Mouse (Mus musculus) heart, adult 18-20 months (tissue): ENCODE data around the gene Vps4b. TPM values are rescaled to one million over a fixed set of nuclear protein-coding genes. Genes with fewer than 3 reads are reported as not detected.

Experiments
- DNase-seq, 2 experiments: peaks; one replicate each; pipeline ENCODE4 v3.0.0; 2021 to 2022; ENCODE audit warnings: mixed read lengths in 1 of 2
- long read RNA-seq, 2 experiments: library from polyadenylated mRNA; stranded (forward); transcript quantifications; one replicate each; pipeline ENCODE4 v2.0.0; 2021
- total RNA-seq, 2 experiments: library from RNA; stranded (reverse); gene quantifications; 2 replicates each; pipeline ENCODE4 v1.2.3; 2021

Vps4b gene
- total RNA-seq = 10 to 100 TPM; 30.4 to 32.3 TPM
- long read RNA-seq, experiment 1, full-length matches to known transcripts = 22 of 24 reads
- long read RNA-seq, experiment 1, partial matches to known transcripts = 1 of 24 reads
- long read RNA-seq, experiment 1, other reads (novel, unspliced or antisense) = 1 of 24 reads
- long read RNA-seq, experiment 2, full-length matches to known transcripts = 9 of 11 reads
- long read RNA-seq, experiment 2, partial matches to known transcripts = 0 of 11 reads
- long read RNA-seq, experiment 2, other reads (novel, unspliced or antisense) = 2 of 11 reads

DNA sequence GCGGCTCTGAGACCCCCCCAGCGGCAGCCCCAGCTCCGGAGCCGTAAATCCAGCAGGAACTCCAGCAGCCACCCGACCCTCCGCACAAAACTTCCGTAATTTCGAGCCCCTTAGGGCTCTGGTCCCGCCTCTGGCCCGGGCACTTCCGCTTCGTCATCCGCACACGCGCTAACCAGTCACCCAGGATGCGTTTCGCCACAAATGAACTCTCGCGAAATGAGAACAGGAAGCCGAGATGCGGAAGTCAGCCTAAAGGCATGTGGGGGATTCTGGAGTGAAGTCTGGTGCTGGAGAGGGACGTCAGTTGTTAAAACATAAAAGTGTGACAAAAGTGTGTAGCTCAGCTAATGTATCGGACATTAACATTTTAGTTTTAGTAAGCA, at the start of gene Vps4b:
Vps4b (minus strand) TSS at position 187 of the 383 bp plus-strand sequence.
- peak; percentile 96 to 97 for DNase-seq

DNA sequence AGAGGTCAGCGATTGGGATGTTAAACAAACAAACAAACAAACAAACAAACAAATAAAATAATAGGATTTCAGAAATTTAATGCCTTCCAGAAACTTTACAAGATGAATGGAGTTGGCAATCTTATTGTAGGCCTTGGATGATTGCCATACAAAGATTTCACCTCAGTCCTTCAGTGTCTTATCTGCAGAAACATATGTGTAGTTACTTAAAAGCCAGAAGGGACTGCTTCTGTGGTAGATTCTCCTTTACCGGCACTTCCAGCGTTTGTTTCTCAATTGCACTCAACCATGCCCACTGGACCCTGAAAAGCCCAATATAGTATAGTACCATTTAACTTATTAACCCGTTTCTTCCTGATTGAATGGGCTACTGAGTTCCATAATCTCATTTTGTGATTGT, 32.3 kb upstream of the Vps4b start:
- no peak for DNase-seq

DNA sequence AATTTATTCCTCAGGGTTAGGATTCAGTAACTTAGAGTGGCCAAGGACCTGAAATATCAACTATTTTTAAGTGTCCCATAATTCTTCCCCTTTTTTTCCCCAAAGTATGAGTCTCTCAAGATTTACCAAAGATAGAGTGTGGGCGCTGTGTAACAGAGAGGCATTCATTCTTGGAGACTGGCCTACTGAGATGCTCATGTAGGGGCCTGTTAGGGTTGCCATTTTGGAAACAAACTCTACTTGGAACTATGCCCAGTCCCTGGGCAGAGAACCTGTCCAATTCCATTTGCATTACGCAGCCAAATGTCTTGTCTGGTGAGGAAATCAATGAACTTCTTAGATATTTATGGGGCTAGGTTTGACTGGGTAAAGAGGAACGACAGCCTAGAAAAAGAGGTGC, 25.8 kb upstream of the Vps4b start:
- DNase-seq = peak; percentile 7 to 10

DNA sequence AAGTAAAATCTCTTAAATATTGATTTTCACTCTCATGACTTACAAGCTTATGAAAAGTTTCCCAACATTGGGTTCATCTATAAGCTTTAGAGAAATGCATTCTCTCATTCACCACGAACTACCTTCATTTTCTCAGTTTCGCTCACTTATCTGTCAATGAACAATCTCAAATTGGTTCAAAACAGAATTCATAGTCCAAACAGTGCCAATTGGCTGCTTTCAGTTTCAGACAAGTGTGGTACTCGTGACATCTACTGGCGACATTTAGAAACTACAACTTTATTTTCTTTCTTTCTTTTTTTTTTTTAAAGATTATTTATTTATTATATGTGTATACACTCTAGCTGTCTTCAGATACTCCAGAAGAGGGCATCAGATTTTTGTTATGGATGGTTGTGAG, 21.8 kb upstream of the Vps4b start:
- peak in 1 of 2 experiments; percentile 43 for DNase-seq

DNA sequence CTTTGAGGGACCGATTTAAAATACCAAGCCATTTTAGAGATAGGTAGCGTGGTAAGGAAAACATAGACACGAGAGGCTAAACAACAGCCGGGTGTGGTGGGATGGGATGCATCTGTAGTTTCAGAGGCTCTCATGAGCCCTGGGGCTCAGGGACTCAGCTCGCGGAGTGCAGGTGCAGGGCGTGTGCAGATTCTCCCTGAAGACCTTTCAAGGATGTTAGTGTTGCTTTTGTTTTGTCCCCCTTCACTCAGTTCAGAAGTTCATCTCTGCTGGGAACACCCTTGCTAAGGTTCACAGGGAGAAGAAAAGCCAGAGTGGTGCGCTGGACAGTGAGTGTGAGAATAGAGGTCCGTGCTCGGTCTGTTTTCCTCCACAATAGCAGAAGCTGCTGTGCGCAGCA, 20.2 kb upstream of the Vps4b start:
- no peak for DNase-seq

DNA sequence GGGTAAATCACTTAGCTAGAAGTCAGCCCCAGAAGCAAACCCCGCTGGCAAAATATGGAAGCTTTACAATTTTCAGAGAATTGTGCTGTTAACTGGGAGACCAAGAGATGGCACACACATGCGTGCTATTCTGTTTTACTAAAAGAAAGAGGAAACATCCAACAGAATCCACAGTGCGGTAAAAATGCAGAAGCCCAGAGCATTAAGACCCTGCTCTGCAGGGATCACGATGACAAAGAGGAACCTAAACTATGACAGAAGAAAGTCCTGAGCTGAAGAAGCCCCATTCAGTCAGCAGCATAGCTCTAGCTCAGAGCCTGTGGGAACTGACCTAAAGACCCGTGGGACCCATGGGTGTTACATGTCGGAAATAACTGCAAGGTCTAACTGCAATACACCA, 18.7 kb upstream of the Vps4b start:
- peak in 1 of 2 experiments; percentile 12 for DNase-seq

DNA sequence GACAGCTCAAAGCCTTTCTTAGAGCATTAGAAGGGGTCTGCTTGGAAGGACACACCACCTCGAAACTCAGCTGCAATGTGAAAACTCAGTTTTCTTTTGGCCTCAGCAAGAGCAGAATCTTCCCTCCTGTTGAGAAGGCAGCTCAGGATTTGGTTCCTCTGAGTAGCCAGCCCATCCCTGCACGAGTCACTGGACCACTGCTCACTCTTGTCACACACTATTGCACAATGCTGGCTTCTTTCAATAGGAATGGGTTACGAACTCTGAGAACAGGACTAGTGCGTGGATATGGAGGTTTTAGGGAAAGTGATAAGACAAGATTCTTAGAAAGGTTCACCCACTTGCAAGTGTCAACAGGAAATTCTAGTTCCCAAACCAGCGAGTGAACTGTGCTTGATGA, 18.3 kb upstream of the Vps4b start:
- no peak for DNase-seq

DNA sequence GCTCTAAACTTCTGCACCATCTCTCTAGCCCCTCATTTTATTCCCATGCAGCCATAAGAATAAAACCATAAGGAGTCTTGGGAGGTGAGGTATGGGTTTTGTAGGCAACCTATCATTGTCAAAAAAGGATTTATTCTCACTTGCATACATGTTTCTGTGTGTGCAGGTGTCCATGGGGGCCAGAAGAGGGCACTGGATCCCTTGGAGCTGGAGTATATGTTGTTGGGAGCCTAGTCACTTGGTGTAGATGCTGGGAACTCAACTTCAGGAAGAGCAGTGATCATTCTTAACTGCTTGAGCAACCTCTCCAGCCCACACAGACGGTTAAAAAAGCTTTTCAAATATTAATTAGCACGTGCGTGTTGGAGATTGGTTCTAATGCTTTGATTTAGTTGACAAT, 3.4 kb upstream of the Vps4b start:
- no peak for DNase-seq

DNA sequence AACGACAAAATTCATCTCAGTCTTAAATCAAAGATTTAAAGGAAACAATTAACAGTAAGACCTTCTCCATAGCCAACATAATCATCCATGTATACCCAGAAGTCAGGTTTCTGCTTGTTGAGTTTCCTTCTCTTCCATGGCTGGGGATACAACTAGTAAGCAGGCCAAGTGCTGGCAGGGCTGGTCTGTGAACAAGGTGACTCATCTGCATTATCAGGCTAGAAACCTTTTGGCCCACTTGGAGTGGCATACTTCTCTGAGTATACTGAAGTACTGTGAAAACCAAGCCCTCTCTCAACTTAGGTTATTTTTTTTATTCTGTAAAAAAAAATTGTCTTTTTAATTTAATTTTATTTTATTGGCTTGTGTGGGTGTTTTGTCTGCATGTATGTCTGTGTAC, 2.9 kb upstream of the Vps4b start:
- no peak for DNase-seq

DNA sequence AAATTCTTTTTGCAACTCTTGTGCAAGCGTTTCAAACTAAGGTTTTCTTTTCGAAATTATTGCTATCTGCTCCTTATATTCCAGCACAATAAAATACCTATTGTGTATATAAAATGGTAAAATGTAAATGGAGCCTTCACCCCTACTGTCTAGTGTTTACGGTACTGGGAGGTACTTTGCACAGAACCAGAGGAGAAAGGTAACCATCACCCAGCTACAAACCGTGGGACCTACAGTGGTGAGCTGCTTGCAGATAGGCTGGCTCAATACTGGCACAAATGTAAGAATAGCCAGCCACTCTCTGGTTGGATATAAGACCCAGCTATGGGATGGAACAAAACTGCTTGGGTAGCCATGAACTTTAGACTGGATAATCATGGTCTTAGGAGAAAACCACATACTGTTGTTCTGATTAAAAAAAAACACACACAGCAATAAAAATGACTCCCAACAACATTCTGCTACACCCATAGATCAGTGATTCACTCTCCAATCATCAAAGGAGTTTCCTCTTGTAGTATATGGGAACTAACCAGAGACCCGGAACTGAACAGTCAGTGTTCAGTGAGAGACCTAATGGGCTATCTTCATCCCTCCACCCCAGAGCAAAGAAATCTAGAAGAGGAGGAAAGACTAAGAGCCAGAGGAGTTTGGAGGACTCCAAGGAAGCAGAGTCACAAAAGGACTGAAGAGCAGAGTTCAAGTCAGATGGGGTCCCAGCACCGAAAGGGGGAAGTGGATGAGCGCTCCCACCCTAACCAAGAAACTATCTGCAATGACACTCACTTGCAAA, 655 bp upstream of the Vps4b start:
- no peak for DNase-seq

DNA sequence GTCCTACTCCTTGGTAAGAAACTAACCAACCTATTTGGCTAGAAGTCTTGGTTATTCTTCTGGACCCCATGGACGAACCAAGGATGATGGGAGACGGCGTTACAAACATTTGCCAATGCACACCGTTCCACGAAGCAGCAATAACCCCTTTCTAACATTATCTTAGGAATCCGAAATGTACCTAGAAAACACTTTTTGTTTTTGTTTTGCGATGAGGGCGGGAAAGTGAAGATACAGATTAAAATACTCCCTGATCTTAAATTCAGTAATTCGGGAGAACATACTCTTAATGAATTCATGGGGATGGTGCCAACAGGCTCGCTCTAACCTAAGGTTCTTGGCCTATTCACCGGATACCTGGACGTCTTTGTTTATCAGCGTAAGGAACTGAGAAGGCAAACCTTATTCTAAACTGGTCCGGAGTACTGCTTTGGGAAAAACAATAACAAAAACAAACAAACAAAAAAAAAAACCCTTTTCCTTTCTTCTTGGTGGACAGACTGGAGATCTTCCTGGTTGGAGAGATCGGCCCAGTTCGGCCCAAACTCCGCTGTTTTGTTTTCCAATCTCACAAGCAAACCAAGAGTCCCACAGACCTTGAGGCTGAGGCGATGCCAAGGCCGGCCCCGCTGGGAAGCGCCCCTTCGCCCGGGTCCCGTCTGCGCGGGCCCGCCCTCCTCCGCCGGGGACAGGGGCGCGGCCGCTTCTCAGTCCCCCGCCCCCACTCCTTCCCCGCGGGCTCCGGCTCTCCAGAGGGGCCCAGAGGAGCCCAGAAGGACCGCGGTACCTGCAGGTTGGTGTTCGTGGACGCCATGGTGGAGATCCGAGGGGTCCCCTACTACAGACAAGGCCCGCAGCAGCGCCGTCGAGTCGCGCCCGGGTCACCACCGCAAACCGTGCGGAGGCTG, 640 bp downstream of the Vps4b start:
- DNase-seq = no peak

DNA sequence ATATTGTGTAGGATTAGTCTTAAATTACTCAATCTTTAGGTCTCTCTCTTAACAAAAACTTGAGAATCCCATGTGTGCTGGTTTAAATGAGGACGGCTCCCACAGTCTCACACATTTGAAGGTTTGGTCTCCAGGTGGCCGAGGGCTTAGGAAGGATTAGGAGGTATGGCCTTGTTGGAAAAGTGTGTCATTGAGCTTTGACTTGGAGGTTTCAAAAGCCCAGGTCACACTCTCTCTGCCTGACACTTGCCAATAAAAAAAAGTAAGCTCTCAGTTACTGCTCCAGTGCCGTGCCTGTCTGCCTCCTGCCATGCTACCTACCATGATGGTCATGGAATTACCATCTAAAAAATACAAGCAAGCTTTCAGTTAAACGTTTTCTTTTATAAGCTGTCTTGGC, 21.6 kb downstream of the Vps4b start:
- DNase-seq = no peak

DNA sequence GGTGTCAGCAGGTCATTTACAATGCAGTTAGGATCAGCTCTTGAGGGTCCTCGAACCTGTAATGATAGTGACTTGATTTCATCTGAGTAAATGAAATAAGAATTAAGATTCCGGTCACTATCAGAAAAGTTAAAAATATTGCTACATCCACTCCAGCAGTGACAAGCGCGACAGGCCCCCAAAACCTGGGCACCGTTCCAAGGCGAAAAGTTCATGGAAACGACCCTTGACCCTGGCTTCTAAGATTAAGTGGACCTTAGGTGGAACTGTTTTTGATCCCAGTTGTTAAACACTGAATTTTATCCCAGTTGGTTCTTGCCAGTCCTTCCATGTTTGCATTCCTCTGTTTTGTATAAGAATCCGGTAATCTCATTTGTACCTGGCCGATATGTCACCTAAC, 22.4 kb downstream of the Vps4b start:
- DNase-seq = no peak

DNA sequence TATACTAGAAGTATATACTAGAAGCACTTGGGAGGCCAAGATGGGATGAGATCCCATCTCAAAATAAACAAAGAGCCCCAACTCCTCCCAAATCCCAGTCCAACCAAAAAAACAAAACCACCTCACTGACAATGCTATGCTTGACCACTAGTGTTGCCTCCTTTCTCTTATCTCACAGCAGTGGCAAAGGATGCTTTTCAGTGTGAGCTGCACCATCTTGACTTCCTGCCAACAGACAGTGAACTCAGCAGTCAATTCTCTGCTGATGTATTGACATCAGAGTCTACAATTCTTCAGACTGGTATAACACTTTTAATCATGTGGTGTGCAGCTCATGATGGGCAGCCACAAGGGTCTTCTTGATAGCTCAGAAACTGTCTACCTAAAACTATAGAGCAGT, 27.8 kb downstream of the Vps4b start:
- DNase-seq = no peak

DNA sequence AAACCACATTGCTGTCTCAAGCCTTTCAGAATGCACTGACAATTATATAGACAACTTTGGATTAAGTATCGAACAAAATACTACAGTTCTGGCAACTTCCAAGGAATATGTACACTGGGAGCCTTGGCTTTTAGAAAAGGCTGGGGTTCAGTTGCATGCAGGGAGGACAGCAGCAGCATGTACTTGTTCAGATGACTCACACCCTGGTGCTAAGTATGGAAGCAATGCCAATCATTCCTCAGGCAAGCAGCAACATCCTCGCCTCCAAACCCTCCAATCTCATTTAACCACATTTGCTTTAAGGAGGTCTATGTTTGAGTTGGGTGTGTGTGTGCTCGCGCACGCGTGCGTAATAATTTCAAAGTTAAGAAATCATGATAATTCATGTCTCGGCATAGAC, 30.8 kb downstream of the Vps4b start:
- no peak for DNase-seq

DNA sequence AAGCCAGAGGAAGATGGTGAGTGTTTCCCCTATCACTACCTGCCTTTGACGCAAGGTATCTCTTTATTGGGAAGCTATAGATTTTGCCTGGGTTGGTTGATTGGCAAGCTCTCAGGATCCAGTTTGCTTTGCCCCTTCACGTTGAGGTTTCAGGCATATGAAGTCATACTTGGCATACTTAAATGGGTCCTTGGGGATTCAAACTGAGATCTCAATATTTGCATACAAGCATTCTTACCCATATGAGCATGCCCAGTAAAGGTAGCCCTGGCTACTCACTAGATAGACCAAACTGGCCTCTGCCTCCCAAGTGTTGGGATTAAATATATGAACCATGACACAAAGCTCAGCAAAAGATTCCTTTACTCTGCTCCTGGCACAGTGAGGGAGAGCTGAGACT, 31.7 kb downstream of the Vps4b start:
- no peak for DNase-seq

DNA sequence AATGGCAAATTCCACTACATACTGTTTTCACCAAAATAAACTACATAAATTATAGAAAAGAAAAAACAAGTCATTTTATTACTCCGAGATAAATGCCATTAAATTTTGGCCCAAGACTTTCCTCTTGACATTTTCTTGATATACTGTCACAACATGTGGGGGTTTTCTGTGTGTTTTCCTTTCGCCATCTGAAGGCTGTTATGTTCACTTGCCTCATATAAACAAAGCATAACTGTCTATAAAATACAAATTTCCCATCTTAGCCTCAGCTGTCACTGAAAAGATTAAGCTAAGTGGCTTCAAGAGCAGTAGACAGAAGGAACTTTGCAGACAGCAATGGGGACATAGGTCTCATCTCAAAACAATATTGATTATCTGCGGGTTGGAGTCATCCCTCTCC, 32.2 kb downstream of the Vps4b start:
- no peak for DNase-seq

DNA sequence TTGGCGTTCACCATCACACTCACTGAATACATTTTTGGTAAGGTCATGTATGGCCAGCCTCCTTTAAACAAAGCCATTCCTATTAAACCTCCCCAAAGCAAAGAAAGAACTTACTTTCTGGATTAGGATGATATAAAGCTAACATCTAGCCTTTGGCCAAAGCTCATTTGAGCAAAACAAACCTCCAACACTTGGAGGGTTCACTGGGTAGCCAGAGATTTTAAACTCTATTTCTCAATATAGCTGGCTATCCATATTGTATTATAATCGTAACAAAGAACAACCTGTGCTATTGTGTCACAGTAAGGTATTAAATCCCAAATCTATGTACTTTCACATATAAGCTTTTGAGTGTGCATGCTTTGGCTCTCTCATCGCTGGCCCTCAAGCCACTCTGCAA, 35.8 kb downstream of the Vps4b start:
- no peak for DNase-seq

DNA sequence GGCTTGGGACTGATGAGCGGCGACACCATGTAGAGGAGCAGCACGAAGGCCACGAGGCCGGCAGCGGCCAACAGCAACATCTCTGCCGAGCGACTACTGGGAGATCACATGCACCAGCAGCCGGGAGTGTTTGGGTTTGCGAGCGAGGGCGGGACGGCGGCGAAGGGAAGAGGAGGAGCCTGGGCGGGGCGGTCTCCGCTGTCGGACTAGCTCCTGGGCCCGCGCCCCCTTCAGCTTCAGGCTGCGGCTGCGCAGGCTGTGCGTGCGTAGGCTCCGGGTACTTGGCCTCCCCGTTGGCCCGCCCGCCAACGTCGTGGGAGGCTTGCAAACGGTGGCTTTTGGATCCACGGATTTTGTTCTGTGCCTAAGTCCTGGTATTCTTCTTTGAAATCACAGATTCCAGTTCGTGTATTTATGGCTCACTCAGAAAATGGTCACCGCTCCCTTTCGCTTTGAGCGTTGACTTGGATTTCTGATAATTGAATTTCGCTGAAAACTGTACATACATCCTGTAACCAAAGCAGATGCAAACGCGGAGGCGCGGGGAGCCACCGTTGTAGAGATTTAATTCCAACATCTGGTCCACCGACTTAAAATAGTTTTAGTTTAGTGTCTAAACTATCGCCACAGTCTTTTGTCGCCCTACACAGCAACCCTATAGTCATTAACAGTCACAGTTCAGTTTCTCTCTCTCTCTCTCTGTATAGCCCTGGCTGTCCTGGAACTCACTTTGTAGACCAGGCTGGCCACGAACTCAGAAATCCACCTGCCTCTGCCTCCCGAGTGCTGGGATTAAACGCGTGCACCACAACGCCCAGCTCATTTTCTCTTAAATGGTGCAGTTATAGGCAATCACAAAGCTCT, 36.7 kb downstream of the Vps4b start, which contains the start of gene Kdsr:
Kdsr (minus strand) TSS at position 156 of the 864 bp plus-strand sequence.
- DNase-seq = peak; percentile 96 to 99

DNA sequence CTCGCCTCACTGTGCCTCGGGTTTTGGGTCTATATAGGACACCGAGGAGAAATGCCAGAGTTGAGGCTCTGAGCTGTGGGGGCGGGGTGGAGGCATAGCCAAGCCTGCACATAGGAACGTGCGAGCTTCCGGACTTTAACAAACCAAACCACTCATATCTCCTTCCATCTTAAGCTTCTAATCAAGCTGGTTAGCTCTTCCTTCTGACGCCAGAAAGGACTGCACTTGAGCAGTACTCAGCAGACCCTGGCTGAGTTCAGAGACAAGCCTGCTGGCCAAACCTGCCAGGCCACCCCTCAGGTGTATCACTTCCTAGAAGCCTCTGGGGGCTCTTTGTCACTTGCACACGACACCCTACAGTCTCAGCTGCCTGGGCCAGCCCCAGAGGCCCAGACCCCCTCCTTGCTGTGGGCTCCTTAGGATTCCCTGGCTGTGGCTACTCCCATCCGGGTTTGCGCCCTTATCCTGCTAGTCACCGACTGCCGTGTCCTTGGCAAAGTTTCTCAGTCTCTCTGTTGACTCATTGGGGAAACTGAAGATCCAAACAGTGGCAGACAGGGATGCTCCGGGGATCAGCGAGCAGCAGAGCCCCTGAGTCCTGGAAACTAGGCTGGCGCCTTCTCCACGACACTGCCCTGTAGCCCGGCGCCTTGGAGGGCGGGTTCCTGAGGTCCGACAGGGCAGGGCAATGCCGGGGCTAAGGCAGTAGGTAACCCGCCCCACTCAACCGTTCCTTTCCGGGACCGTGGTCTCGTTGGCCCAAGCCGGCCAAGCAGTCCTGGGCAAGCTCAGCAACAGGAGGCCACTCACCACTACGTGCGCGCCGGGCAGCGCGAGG, 37.6 kb downstream of the Vps4b start:
- DNase-seq = peak; percentile 35 to 50

DNA sequence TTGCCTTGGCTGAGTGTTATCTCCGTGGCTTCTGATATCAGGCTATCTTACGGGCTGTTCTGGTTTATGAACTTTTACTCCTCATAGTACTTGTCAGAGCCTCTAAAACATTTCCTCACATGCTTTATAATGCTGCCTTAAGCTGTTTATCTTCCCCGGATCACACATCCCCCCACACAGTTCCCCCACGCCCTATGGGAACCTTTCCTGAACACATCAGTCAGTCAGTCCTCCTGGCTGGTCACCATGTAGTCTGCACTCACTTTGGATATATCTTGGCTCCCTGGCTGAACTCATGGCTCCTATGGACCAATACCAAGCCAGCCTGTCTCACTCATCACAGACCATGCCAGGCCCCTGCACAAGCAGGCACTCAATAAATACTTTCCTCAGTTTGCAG, 39.9 kb downstream of the Vps4b start:
- DNase-seq = peak in 1 of 2 experiments; percentile 31
